Comparison of ENCODE assay signal across 17 mouse cellular contexts in the genomic region with DNA sequence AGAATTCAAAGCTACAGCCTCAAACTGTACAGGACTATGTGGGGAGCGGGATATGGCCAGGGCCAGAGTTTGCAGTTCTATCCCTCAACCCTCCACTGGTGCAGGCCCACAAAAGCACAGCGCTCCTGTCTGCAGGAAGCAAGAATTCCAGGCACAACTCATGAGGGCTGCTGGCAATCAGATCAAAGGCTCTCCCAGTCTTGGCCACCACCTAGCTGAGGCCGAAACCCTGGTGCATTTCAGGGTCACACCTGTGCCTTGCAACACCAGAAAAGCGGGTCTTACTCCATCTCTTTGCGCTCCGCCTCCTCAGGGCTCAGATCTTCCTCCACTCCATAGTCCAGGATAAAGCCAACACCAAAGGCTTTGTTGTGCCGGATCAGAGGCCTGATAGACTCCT. TPM values are rescaled to one million over a fixed set of nuclear protein-coding genes. Genes with fewer than 3 reads are reported as not detected.
DNase-seq lines count a peak whose midpoint lies in the region; ATAC-seq and TF ChIP-seq lines count a peak whose summit lies in the region.
"Had no signal": no experiment of that assay in that cellular context is flagged by ENCODE, and none has a peak within 500 bp of the region (broad histone marks: within the 10 kb centered on the region; RNA-seq: fewer than 3 reads in every experiment).

No protein-coding gene starts in this region.

- H3K27me3 ChIP-seq in kidney, embryonic 15.5 days = no peaks in the 10 kb centered on the region

- no peak overlapping the region for H3K4me3 ChIP-seq in kidney, embryonic 15.5 days (replicated peaks)
- no peak overlapping the region for H3K4me3 ChIP-seq in layer of hippocampus, adult 2 months
- H3K4me3 ChIP-seq: hindbrain, embryonic 10.5 days; limb, embryonic 10.5 days had no signal

- H3K27ac ChIP-seq in kidney, embryonic 15.5 days = no peak overlapping the region
- peak overlapping the region; percentile 80 for H3K27ac ChIP-seq in layer of hippocampus, adult 2 months
- H3K27ac ChIP-seq: hindbrain, embryonic 10.5 days; limb, embryonic 10.5 days had no signal

- H3K9ac ChIP-seq in kidney, embryonic 15.5 days = no peak overlapping the region
- H3K9ac ChIP-seq: liver, postnatal 0 days had no signal

- 83% methylated on average over 7 of the region's 7 CpGs for WGBS in kidney, embryonic 15.5 days

- H3K4me2 ChIP-seq in kidney, embryonic 15.5 days = no peak overlapping the region
- H3K4me2 ChIP-seq: heart, embryonic 11.5 days; midbrain, embryonic 11.5 days had no signal

- ATAC-seq in kidney, embryonic 15.5 days (replicated peaks; ENCODE audit: low FRiP score) = no peak
- ATAC-seq: forebrain, embryonic 14.5 days had no signal

- peak; percentile 50 for DNase-seq in adrenal gland, adult 8-10 months
- no peak for DNase-seq in adrenal gland, postnatal 25 days
- peak; percentile 62 for DNase-seq in kidney, adult 18-20 months
- DNase-seq in layer of hippocampus, adult 2 months (ENCODE audit: low spot score in 2 of 2) = no peak
- DNase-seq in layer of hippocampus, postnatal 14 days (ENCODE audit: low spot score in 2 of 2) = no peak
- peak; percentile 75 for DNase-seq in fat pad, adult 2 months (ENCODE audit: extremely low read depth, low read depth, low spot score)
- DNase-seq in ovary, postnatal 10 days (ENCODE audit: low spot score) = no peak
- DNase-seq: embryo, embryonic 11 days; liver; liver, postnatal 0 days; thymus, adult 2 months had no signal

- no peak for TF ChIP-seq CTCF in layer of hippocampus, adult 2 months (conservative IDR thresholded peaks at IDR 0.05)

- 0 out of 2 replicates have a peak, but pooled peaks cover 3% of the 10 kb centered on the region for H3K36me3 ChIP-seq in kidney, embryonic 15.5 days
- H3K36me3 ChIP-seq: limb, embryonic 10.5 days had no signal

- H3K9me3 ChIP-seq in kidney, embryonic 15.5 days (replicated peaks) = no peaks in the 10 kb centered on the region
- H3K9me3 ChIP-seq: hindbrain, embryonic 10.5 days; limb, embryonic 10.5 days had no signal

- H3K4me1 ChIP-seq in kidney, embryonic 15.5 days = peaks cover 21% of the 10 kb centered on the region

RNA-seq across cellular contexts. Expression of a gene that starts 5.7 kb away (rescaled TPM):
- 10 to 100 TPM; 24.3 to 64.6 (median 44.3) TPM for total RNA-seq in adrenal gland, adult 8-10 months (2022)
- 41.8 and 67.7 TPM in 2 replicates for total RNA-seq in adrenal gland, postnatal 25 days (2021)
- 19.5 and 20.5 TPM in 2 replicates for polyA plus RNA-seq in kidney, embryonic 15.5 days (2015; fragmentation: Nextera tagmentation; extraction: Ambion mirVana)
- total RNA-seq in layer of hippocampus, adult 2 months (2021) = 10 to 100 TPM; 45.1 to 48.2 TPM
- total RNA-seq in layer of hippocampus, postnatal 14 days (2021) = 10 to 100 TPM; 31.0 to 43.6 TPM

RNA-seq across cellular contexts. Expression of a gene that starts 31.6 kb away (rescaled TPM):
- 10 to 100 TPM; 63.2 to 80.9 (median 74.1) TPM for total RNA-seq in adrenal gland, adult 8-10 months (2022)
- 71.9 and 82.3 TPM in 2 replicates for total RNA-seq in adrenal gland, postnatal 25 days (2021)
- polyA plus RNA-seq in kidney, embryonic 15.5 days (2015; fragmentation: Nextera tagmentation; extraction: Ambion mirVana) = 93.2 and 105 TPM in 2 replicates
- 10 to 100 TPM; 70.3 to 73.8 TPM for total RNA-seq in layer of hippocampus, adult 2 months (2021)
- 10 to 100 TPM; 85.1 to 86.3 TPM for total RNA-seq in layer of hippocampus, postnatal 14 days (2021)

RNA-seq across cellular contexts. Expression of a gene that starts 43.2 kb away (rescaled TPM):
- under 1 TPM in 3 of 4 experiments, not detected in 1; 0.14 to 0.30 (median 0.23) TPM for total RNA-seq in adrenal gland, adult 8-10 months (2022)
- total RNA-seq in adrenal gland, postnatal 25 days (2021) = not detected in 2 replicates
- polyA plus RNA-seq in kidney, embryonic 15.5 days (2015; fragmentation: Nextera tagmentation; extraction: Ambion mirVana) = 2.6 and 3.6 TPM in 2 replicates
- total RNA-seq in layer of hippocampus, adult 2 months (2021) = 100 to 1,000 TPM; 106 to 111 TPM
- total RNA-seq in layer of hippocampus, postnatal 14 days (2021) = 10 to 100 TPM; 77.1 to 85.6 TPM

Comparison
In these comparisons a context has a peak if more than half of its experiments do, and no peak if none do; other contexts are left out.
1. DNase-seq: peak in adrenal gland, adult 8-10 months (single experiment), kidney, adult 18-20 months (single experiment) and fat pad, adult 2 months (single experiment); none in adrenal gland, postnatal 25 days (single experiment), layer of hippocampus, adult 2 months (0 of 2), layer of hippocampus, postnatal 14 days (0 of 2) and ovary, postnatal 10 days (single experiment).
2. RNA of a gene that starts 43.2 kb away (total RNA-seq): 106 to 111 TPM in layer of hippocampus, adult 2 months and 77.1 to 85.6 TPM in layer of hippocampus, postnatal 14 days; 0.14 to 0.30 TPM in adrenal gland, adult 8-10 months and not detected in adrenal gland, postnatal 25 days; every median in the first group is over 10 times any median in the second.